Mouse (Mus musculus): ENCODE results near the gene Znrf3. TPM values are rescaled to one million over a fixed set of nuclear protein-coding genes. Genes with fewer than 3 reads are reported as not detected.
A peak's percentile ranks its signal among the peaks of the same experiment; 100 is the strongest.

The Znrf3 gene
- polyA plus RNA-seq, 1 experiment from 2014 or later: 13.1 TPM

DNA sequence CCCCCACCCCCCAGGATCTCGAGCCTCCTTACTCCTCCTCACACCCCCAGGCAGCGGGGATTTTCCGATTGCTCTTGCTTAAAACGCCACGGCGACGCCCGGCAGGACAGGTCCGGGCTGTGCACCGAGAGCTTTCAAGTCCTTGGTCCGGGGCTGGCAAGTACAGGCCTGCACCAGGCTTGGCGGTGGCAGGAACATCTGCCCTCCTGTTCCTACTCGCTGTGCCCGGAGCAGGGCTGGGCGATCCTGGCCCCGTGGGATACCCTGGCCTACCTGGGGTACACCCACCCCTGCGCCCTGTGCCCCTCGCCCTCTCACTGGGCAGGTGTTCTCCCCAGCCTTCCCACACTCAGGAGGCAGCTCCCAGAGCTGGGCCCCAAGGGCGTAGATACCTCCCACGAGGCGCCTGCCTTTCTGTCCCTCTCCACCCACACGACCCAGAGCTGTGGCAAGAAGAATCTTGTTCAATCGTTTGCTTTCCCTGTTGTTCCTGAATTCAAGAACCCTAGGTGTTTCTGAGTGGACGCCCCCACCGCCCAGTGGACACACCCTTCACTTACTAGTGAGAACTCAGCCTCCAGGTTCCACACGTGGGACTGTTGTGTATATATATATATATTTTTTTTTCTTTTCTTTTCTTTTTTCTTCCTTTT lies 181.4 kb downstream of the Znrf3 start:
- H3K27me3 ChIP-seq (replicated peaks; ENCODE audit: low read depth, poor library complexity, severe bottlenecking): peaks cover 29% of the 10 kb centered on the region
- no peak overlapping the region for H3K4me3 ChIP-seq
- peaks cover 24% of the 10 kb centered on the region for H3K4me1 ChIP-seq
- no peaks in the 10 kb centered on the region for H3K36me3 ChIP-seq (replicated peaks)
- DNase-seq (ENCODE audit: low spot score): peak; percentile 32
- no peaks in the 10 kb centered on the region for H3K9me3 ChIP-seq
- 47% methylated on average over 26 of the region's 26 CpGs for WGBS
- H3K27ac ChIP-seq (replicated peaks): peak overlapping the region; percentile 26; the same call in 1 of the 2 replicates

DNA sequence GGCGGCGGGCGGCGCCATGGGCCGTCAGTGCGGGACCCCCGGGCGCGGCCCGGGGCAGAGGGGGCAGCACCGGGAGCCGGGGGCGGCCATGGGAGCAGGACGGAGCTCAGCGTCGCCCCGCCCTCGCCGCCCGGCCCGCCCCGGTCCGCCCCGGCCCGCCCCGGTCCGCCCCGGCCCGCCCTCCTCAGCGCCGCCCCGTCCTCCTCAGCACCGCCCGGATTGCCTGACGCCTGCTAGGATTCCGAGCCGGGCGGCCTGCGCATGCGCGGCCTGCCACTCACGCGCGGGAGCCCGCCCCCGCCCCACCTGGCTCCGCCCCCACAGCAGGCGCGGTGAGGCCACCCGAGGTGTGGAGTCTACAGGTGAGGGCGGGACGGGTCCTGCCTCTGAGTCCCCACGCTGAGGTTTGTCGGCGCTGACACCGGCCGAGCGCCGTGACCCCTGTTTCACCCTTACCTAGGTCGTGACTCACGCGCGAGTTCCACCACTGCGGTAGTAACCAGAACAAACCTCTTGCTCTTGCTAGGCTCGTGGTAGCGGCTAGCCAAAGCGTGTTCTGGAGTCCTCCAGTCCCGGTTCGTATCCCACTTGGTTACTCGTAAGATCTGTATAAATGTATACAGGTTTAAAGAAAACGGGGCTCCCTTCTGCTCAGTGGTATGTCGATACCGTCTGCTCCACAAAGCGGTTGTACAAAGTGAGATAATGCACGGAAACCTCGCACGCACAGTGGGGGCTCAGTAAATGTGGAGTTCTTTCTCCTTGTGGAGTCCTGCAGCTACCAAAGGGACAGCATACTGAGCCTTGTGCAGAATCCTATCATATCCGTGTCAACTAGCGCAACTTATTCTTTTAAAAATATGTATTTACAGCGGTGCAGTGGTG lies 182.9 kb downstream of the Znrf3 start, which contains the start of gene Kremen1:
Kremen1 (minus strand) TSS at position 51 of the 885 bp plus-strand sequence.
- Histone ChIP-seq H3K9me3 (no peaks in the 10 kb centered on the region), H3K27ac (replicated peaks) (peak within 1 kb of the TSS; percentile 92), H3K4me1 (peaks cover 29% of the 10 kb centered on the region), H3K27me3 (replicated peaks; ENCODE audit: low read depth, poor library complexity, severe bottlenecking) (peaks cover 29% of the 10 kb centered on the region), H3K36me3 (replicated peaks) (no peaks in the 10 kb centered on the region), H3K4me3 (peak within 1 kb of the TSS; percentile 96)
- DNase-seq (ENCODE audit: low spot score): peak; percentile 95
- WGBS: 3% methylated on average over 64 of the region's 80 CpGs

DNA sequence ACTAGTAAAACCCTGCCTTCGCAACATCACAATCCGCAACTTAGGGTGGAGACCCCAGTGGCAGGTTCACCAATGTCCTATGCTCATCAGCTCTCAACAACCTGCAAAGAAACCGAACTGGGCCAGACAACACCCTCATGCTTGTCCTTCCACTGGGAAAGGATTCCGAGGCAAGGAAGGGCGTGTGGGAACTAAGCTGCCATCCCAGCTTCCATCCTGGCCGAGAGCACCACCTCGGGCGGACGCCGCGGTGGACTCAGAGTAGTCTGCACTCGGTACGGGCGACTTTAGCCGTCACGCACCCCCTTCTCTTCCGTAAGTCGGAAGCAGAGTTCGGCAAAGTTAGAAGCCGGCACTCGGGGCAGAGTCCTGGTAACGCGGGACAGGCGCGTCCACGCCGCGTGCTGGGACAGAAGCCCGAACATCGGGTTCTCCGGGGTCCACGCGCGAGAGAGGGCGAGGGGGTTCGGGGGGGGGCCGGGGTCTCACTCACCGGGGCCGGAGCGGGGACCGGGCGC lies 183.6 kb downstream of the Znrf3 start:
- Histone ChIP-seq H3K4me1 (peaks cover 36% of the 10 kb centered on the region), H3K27me3 (replicated peaks; ENCODE audit: low read depth, poor library complexity, severe bottlenecking) (peaks cover 29% of the 10 kb centered on the region), H3K27ac (replicated peaks) (peak overlapping the region; percentile 92), H3K9me3 (no peaks in the 10 kb centered on the region), H3K4me3 (peak overlapping the region; percentile 96), H3K36me3 (replicated peaks) (no peaks in the 10 kb centered on the region)
- WGBS: 2% methylated on average over 42 of the region's 42 CpGs
- DNase-seq (ENCODE audit: low spot score): peak; percentile 72

DNA sequence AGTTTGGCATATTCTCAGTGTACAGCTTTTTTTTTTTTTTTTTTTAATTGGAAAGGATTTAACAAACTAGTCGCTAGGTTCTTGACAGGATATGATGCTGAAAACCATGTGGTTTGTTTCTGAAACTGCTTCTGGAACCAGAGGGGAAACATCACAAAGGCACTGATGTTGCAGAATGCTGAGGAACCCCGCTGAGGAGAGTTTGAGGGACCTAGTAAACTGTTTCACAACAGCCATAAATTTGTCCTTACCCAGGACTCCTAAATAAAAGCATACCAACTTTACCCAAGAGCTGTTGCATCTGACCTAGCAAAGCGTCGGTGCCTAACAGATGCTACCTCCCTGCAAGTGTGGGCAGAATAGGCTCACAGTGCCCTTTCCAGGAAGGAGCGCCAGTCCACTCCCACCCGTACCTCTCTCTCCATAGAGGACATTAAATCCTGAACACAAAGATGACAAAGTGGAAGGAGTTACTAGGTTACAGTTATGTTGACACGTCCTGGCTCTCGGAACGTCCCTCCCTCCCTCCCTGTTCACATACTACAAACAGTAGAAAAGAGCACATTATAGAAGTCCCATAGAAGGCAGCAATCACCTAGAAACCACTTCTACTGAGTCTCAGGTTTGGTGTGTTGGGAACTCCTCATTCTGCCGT lies 184.6 kb downstream of the Znrf3 start:
- H3K4me1 ChIP-seq: peaks cover 41% of the 10 kb centered on the region
- no peak for DNase-seq (ENCODE audit: low spot score)
- H3K27ac ChIP-seq (replicated peaks): no peak overlapping the region
- H3K27me3 ChIP-seq (replicated peaks; ENCODE audit: low read depth, poor library complexity, severe bottlenecking): peaks cover 29% of the 10 kb centered on the region
- no peaks in the 10 kb centered on the region for H3K9me3 ChIP-seq
- H3K36me3 ChIP-seq (replicated peaks): no peaks in the 10 kb centered on the region
- peak overlapping the region; percentile 96 for H3K4me3 ChIP-seq
- whole genome bisulfite sequencing: 68% methylated on average over 10 of the region's 10 CpGs

DNA sequence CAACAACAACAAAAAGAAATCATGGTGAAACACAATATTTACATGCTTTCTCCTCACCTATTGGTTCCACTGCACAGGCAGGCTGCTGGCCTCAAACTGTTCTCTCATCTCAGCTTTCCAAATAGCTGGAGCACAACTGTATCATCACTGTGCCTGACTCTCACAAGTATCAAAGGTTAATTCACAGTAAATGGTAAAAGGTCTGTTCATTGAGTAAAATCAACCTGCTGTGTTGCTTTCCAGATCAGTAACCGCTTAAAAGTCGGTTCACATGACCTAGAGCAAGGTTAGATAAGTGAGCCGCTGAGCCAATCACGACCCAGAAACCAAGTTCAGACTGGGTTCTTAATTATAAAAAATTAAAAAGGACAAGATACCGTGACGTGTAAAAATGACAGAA lies 186.6 kb downstream of the Znrf3 start:
- H3K36me3 ChIP-seq (replicated peaks): no peaks in the 10 kb centered on the region
- WGBS: 93% methylated on average over 6 of the region's 6 CpGs
- no peaks in the 10 kb centered on the region for H3K9me3 ChIP-seq
- H3K27me3 ChIP-seq (replicated peaks; ENCODE audit: low read depth, poor library complexity, severe bottlenecking): peaks cover 17% of the 10 kb centered on the region
- no peak overlapping the region for H3K4me3 ChIP-seq
- peaks cover 58% of the 10 kb centered on the region for H3K4me1 ChIP-seq
- no peak overlapping the region for H3K27ac ChIP-seq (replicated peaks)
- DNase-seq (ENCODE audit: low spot score): no peak

DNA sequence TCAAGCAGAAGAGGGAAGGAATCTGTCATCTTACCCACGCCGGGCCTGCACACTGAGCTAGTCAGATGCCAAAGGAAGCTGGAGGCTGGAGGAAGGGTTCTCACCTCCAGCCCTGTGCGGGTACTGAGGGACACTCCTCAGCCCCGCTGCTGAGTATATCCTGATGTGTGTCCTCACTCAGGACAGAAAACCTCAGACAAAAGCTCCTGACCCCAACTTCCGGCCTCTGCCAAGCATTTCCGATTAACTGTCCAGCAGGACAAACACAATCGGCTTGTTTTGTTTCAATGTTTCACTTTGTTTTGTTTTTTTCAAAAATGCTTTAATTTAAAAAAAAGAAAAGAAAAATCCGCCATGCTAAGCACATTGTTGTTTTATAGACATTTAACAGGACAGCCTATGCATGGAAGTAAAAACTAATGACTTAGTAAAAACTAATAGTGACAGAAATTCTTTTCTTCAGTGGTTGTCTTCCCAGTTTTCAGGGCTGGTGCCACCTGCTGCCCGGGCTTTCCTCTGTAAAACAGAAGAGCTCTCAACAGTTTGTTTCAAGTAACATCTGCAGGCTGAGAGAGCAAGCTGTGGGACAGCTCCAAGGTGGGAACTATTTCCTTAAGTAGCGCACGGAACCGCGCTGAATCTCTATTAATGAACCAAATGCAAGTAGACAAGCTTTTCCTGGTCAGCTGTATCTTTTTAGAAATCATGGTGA lies 187.3 kb downstream of the Znrf3 start:
- Histone ChIP-seq H3K4me1 (peaks cover 65% of the 10 kb centered on the region), H3K4me3 (no peak overlapping the region), H3K27ac (replicated peaks) (peak overlapping the region; percentile 77), H3K27me3 (replicated peaks; ENCODE audit: low read depth, poor library complexity, severe bottlenecking) (peaks cover 9% of the 10 kb centered on the region; the same call in 1 of the 2 replicates), H3K36me3 (replicated peaks) (no peaks in the 10 kb centered on the region), H3K9me3 (no peaks in the 10 kb centered on the region)
- DNase-seq (ENCODE audit: low spot score): no peak
- WGBS: 73% methylated on average over 13 of the region's 13 CpGs

DNA sequence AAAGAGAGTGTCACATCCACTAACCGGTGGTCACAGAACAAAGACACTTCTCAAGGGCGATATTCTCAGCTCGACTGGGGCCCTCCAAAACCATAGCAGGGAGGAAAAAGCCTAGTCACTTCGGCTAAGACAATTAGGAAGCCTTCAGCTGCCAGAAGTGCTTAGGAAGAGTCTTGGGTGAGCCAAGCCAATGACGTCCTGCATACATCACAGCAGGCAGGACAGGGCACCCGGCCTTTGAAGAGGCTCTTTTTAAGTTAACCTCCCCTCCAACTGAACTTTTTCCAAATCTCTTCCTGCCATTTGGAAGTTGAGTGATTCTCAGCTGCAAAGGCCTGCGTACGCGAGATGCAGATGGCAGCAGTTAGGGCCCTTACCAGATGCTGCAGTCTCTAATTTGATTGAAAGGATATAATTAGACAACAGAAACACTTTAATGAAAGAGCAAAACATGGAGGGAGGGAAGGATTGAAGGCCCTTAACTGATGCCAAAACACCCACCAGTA lies 189.1 kb downstream of the Znrf3 start:
- Histone ChIP-seq H3K27ac (replicated peaks) (peak overlapping the region; percentile 55), H3K27me3 (replicated peaks; ENCODE audit: low read depth, poor library complexity, severe bottlenecking) (0 out of 2 replicates have a peak, but pooled peaks cover 5% of the 10 kb centered on the region), H3K4me3 (no peak overlapping the region), H3K9me3 (no peaks in the 10 kb centered on the region), H3K36me3 (replicated peaks) (no peaks in the 10 kb centered on the region), H3K4me1 (peaks cover 70% of the 10 kb centered on the region)
- DNase-seq (ENCODE audit: low spot score): peak; percentile 51
- WGBS: 20% methylated on average over 9 of the region's 9 CpGs

DNA sequence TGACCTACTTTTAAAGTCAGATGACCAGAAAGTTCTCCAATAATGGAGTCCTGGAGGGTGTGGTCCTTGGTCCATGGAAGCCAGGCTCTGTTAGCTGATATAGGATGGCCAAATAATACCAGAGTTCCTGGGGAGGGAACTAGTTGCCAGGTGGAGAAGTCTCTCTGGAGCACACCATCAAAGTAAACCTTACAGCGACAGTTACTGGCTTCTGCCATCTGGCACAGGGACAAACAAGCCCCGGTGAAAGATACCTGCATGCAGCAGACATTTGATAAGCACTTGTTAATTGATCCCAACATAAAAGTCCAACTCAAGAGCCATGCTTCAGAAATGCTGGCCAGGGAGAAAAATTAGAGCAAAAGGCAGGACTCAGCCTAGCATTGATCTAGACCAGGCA lies 190.6 kb downstream of the Znrf3 start:
- H3K27me3 ChIP-seq (replicated peaks; ENCODE audit: low read depth, poor library complexity, severe bottlenecking): no peaks in the 10 kb centered on the region
- H3K27ac ChIP-seq (replicated peaks): 0 out of 2 replicates have a peak overlapping the region, but pooled peaks have one; percentile 1
- H3K4me1 ChIP-seq: peaks cover 65% of the 10 kb centered on the region
- no peak for DNase-seq (ENCODE audit: low spot score)
- H3K4me3 ChIP-seq: no peak overlapping the region
- H3K9me3 ChIP-seq: no peaks in the 10 kb centered on the region
- H3K36me3 ChIP-seq (replicated peaks): no peaks in the 10 kb centered on the region
- WGBS: 80% methylated on average over 2 of the region's 2 CpGs

DNA sequence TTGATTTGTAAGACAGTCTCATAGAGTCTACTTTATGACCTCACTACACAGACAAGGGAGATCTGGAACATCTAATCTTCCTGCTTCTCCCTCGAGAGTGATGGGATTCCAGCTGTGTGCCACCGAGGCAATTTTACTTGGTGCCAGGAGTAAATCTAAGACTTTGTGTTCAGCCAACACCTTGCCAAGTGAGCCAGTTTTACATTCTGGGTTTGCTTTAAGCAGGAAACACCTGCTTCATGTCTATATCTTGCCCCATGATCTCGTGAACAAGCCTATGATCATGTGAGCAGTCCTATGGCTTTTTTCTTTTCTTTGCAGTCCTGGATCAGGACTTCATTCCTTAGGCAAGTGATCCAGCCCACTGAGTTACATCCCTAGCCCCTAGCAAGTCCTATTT lies 191.1 kb downstream of the Znrf3 start:
- WGBS: 72% methylated on average over 3 of the region's 3 CpGs
- no peaks in the 10 kb centered on the region for H3K9me3 ChIP-seq
- peaks cover 69% of the 10 kb centered on the region for H3K4me1 ChIP-seq
- no peak overlapping the region for H3K4me3 ChIP-seq
- H3K36me3 ChIP-seq (replicated peaks): no peaks in the 10 kb centered on the region
- H3K27me3 ChIP-seq (replicated peaks; ENCODE audit: low read depth, poor library complexity, severe bottlenecking): no peaks in the 10 kb centered on the region
- no peak overlapping the region for H3K27ac ChIP-seq (replicated peaks)
- no peak for DNase-seq (ENCODE audit: low spot score)

DNA sequence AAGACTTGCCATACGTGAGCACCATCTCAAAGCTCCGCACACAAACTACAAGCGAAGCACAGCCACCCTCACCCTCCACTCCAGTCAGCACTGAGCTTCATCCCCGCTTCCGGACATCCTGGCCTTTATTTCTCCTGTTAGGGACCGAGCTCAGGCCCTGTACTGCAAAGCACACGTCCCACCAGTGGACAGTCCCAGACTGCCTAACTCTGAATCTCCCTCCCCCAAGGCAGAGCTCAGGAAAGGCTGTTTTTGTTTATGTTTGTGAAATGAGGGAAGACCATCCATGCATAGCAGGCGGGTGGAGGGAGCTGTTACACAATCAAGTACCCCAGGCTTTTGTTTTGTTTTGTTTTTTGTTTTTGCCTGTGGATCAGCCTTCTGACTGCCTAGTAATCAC lies 191.9 kb downstream of the Znrf3 start:
- no peaks in the 10 kb centered on the region for H3K27me3 ChIP-seq (replicated peaks; ENCODE audit: low read depth, poor library complexity, severe bottlenecking)
- no peak overlapping the region; the same call in 1 of the 2 replicates for H3K27ac ChIP-seq (replicated peaks)
- no peaks in the 10 kb centered on the region for H3K36me3 ChIP-seq (replicated peaks)
- DNase-seq (ENCODE audit: low spot score): no peak
- H3K4me1 ChIP-seq: peaks cover 74% of the 10 kb centered on the region
- H3K9me3 ChIP-seq: no peaks in the 10 kb centered on the region
- H3K4me3 ChIP-seq: no peak overlapping the region
- 75% methylated on average over 8 of the region's 8 CpGs for WGBS

DNA sequence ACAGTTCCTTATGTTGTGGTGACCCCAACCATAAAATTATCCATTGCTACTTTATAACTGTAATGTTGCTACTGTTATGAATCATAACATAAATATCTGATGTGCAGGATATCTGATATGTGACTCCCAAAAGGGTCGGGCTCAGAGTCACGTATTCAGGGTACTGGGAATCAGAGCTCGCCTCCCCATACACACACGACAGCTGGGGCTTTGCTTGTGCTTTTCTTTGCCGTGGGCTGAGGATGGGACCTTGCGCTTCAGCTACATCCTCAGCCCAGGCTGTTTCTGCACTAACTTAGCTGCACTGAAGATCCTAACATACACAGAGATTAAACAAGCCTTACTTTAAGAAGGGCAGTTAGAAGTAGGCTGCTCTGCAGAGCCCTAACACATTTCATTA lies 193.5 kb downstream of the Znrf3 start:
- no peaks in the 10 kb centered on the region for H3K36me3 ChIP-seq (replicated peaks)
- peaks cover 62% of the 10 kb centered on the region for H3K4me1 ChIP-seq
- no peaks in the 10 kb centered on the region for H3K9me3 ChIP-seq
- WGBS: 66% methylated on average over 6 of the region's 6 CpGs
- DNase-seq (ENCODE audit: low spot score): no peak
- H3K27me3 ChIP-seq (replicated peaks; ENCODE audit: low read depth, poor library complexity, severe bottlenecking): no peaks in the 10 kb centered on the region
- no peak overlapping the region for H3K4me3 ChIP-seq
- H3K27ac ChIP-seq (replicated peaks): peak overlapping the region; percentile 19; the same call in 1 of the 2 replicates
